ENCODE assay signal across 8 mouse cellular contexts in the genomic region with DNA sequence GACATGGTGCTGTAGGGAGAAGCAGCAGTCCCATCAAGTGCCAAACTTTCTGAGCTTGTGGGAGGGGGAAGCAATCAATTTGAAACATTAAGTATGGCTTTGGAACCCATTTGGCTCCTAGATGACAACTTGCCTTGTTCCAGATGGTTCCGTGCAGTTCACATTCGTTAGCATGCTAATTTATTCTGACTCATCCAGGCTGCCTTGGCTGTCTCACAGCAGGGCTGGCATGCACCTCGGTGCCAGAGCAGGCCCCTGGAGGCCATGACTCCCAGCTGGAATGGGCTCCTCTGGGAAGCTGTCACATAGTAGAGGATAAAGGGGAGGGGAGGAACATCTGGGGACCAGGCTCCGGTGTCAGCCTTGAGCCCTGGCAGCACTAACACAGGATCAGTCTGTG. TPM values are rescaled to one million over a fixed set of nuclear protein-coding genes. Genes with fewer than 3 reads are reported as not detected.
DNase-seq lines count a peak whose midpoint lies in the region; ATAC-seq lines count a peak whose summit lies in the region.

No protein-coding gene starts in this region.

- H3K36me3 ChIP-seq in forebrain, embryonic 16.5 days (ENCODE audit: control insufficient read depth, insufficient read depth): no peaks in the 10 kb centered on the region

- peak; percentile 18 to 27 for DNase-seq in kidney, postnatal 36 days
- DNase-seq in kidney, postnatal 10 days: no peak
- DNase-seq in layer of hippocampus, postnatal 36 days: peak; percentile 72 to 80
- DNase-seq in right cerebral cortex, adult 18-20 months: peak; percentile 83
- no peak for DNase-seq in gastrocnemius, postnatal 25 days
- DNase-seq in thymus, postnatal 10 days (ENCODE audit: low spot score in 2 of 2): no peak
- DNase-seq in c-Kit-positive CD71-positive TER-119-positive erythroid progenitor cells, embryonic 14.5 days (ENCODE audit: low spot score): no peak

- peak; percentile 96 for ATAC-seq in forebrain, embryonic 16.5 days

- no peaks in the 10 kb centered on the region for H3K9me3 ChIP-seq in forebrain, embryonic 16.5 days (ENCODE audit: control insufficient read depth, low read length)

- H3K4me1 ChIP-seq in forebrain, embryonic 16.5 days (replicated peaks; ENCODE audit: control insufficient read depth, insufficient read depth, low read length): peaks cover 35% of the 10 kb centered on the region

- under 1% methylated on average over 4 of the region's 4 CpGs for WGBS in forebrain, embryonic 16.5 days

- H3K27ac ChIP-seq in forebrain, embryonic 16.5 days (ENCODE audit: low read length): peak overlapping the region; percentile 74

- H3K4me3 ChIP-seq in forebrain, embryonic 16.5 days (replicated peaks; ENCODE audit: low read length): no peak overlapping the region

- no peak overlapping the region for H3K4me2 ChIP-seq in forebrain, embryonic 16.5 days (ENCODE audit: low read length)

- no peak overlapping the region for H3K9ac ChIP-seq in forebrain, embryonic 16.5 days (replicated peaks; ENCODE audit: low read depth, low read length)

- no peaks in the 10 kb centered on the region for H3K27me3 ChIP-seq in forebrain, embryonic 16.5 days (replicated peaks; ENCODE audit: control insufficient read depth, insufficient read depth, low read length)

RNA-seq across cellular contexts. Expression of a gene that starts 31.4 kb away (rescaled TPM):
- 0.17 and 0.42 TPM in 2 replicates for polyA plus RNA-seq in forebrain, embryonic 16.5 days (2015; fragmentation: Nextera tagmentation; extraction: Ambion mirVana)
- under 1 TPM in 1 of 2 experiments, not detected in 1; 0.20 TPM for total RNA-seq in layer of hippocampus, postnatal 36 days (2021)
- total RNA-seq in gastrocnemius, postnatal 25 days (2021): 1 to 10 TPM in 1 of 2 experiments, under 1 TPM in 1; 0.69 to 5.5 TPM

RNA-seq across cellular contexts. Expression of a gene that starts 58.7 kb away (rescaled TPM):
- polyA plus RNA-seq in forebrain, embryonic 16.5 days (2015; fragmentation: Nextera tagmentation; extraction: Ambion mirVana): 49.7 and 71.7 TPM in 2 replicates
- total RNA-seq in layer of hippocampus, postnatal 36 days (2021): 100 to 1,000 TPM; 112 to 121 TPM
- under 1 TPM in 1 of 2 experiments, not detected in 1; 0.18 TPM for total RNA-seq in gastrocnemius, postnatal 25 days (2021)

Comparison
In these comparisons a context has a peak if more than half of its experiments do, and no peak if none do; other contexts are left out.
1. DNase-seq: peak in kidney, postnatal 36 days (2 of 2), layer of hippocampus, postnatal 36 days (2 of 2) and right cerebral cortex, adult 18-20 months (single experiment); none in kidney, postnatal 10 days (single experiment), gastrocnemius, postnatal 25 days (single experiment), thymus, postnatal 10 days (0 of 2) and c-Kit-positive CD71-positive TER-119-positive erythroid progenitor cells, embryonic 14.5 days (single experiment).
2. RNA of a gene that starts 58.7 kb away (total RNA-seq): 112 to 121 TPM in layer of hippocampus, postnatal 36 days; 0.18 TPM in gastrocnemius, postnatal 25 days; every median in the first group is over 10 times any median in the second.